Mouse (Mus musculus) forebrain, embryonic 14.5 days (tissue): ENCODE measurements around the gene Ifna5. TPM values are rescaled to one million over a fixed set of nuclear protein-coding genes. Genes with fewer than 3 reads are reported as not detected.
A peak's percentile ranks its signal among the peaks of the same experiment; 100 is the strongest.
"Not testable (repeated sequence)": the region's sequence is repeated elsewhere in the genome, so short reads cannot be mapped to it uniquely, and the experiment has no call there.

Experiments
- ATAC-seq: fragments of 200-750 bp; cut with Nextera tagmentation; 2 replicates; pipeline ENCODE4 v1.8.0; 2017; ENCODE audit warnings: mild to moderate bottlenecking, moderate library complexity
- DNase-seq: peaks from one replicate; pipeline ENCODE4 v3.0.0-alpha.2; 2015; ENCODE audit warnings: low spot score
- H3K27ac ChIP-seq: fragments of 300-500 bp; sonication (generic); 2 replicates; pipeline ENCODE4 v1.5.1; 2014; ENCODE audit warnings: low read depth, mild to moderate bottlenecking, control low read depth, low read length, moderate library complexity
- H3K27me3 ChIP-seq: fragments of 300-500 bp; sonication (generic); replicated peaks from 2 replicates; pipeline ENCODE4 v1.6.1; 2014; ENCODE audit warnings: low read length, control low read depth, mixed read lengths; ENCODE audit not compliant: control insufficient read depth, insufficient read depth
- H3K36me3 ChIP-seq: fragments of 300-500 bp; sonication (generic); 2 replicates; pipeline ENCODE4 v1.6.1; 2014; ENCODE audit warnings: low read length, control low read depth; ENCODE audit not compliant: control insufficient read depth, insufficient read depth
- H3K4me1 ChIP-seq: fragments of 300-500 bp; sonication (generic); 2 replicates; pipeline ENCODE4 v1.6.1; 2014; ENCODE audit warnings: antibody characterized with exemption, low read length, control low read depth; ENCODE audit not compliant: control insufficient read depth, insufficient read depth
- H3K4me2 ChIP-seq: fragments of 300-500 bp; sonication (generic); 2 replicates; pipeline ENCODE4 v1.6.1; 2014; ENCODE audit warnings: mild to moderate bottlenecking, control low read depth, low read length
- H3K4me3 ChIP-seq: fragments of 300-500 bp; sonication (generic); 2 replicates; pipeline ENCODE4 v1.5.1; 2014; ENCODE audit warnings: low read depth, low read length, control low read depth
- H3K9ac ChIP-seq: fragments of 300-500 bp; sonication (generic); 2 replicates; pipeline ENCODE4 v1.6.1; 2014; ENCODE audit warnings: mild to moderate bottlenecking, low read length, control low read depth, moderate library complexity
- H3K9me3 ChIP-seq: fragments of 300-500 bp; sonication (generic); replicated peaks from 2 replicates; pipeline ENCODE4 v1.6.1; 2016; ENCODE audit warnings: low read length, control low read depth, mixed read lengths; ENCODE audit not compliant: control insufficient read depth
- WGBS: fragments of 180-500 bp; shearing (Covaris S2); extraction: QIAGEN DNeasy Blood & Tissue Kit; methylation state at CpG from one replicate; pipeline ENCODE4 v1.1.7; 2014; 5-methylcytosine and 5-hydroxymethylcytosine counted together
- polyA plus RNA-seq: library from polyadenylated mRNA; unstranded; fragments of >200 nt; fragmentation: Nextera tagmentation; extraction: Ambion mirVana; gene quantifications from 2 replicates; pipeline ENCODE4 v1.2.1, GENCODE M21; 2014

Ifna5 gene
- polyA plus RNA-seq, 1 experiment from 2014 or later: not detected

- H3K36me3 ChIP-seq: no peaks in the 10 kb centered on the region
- ATAC-seq: no peak
- no peak within 1 kb of the TSS for H3K9ac ChIP-seq
- no peak within 1 kb of the TSS for H3K27ac ChIP-seq
- H3K27me3 ChIP-seq: no peaks in the 10 kb centered on the region
- WGBS: 66% methylated on average over 3 of the region's 3 CpGs
- no peaks in the 10 kb centered on the region for H3K9me3 ChIP-seq
- H3K4me1 ChIP-seq: no peaks in the 10 kb centered on the region
- H3K4me2 ChIP-seq: no peak within 1 kb of the TSS
- no peak for DNase-seq
- no peak within 1 kb of the TSS for H3K4me3 ChIP-seq
These were observed 19.4 kb upstream of the Ifna5 start, which contains the start of gene Ifna7 for GRCm38 (mm10) chr4:88815928-88816327. TSS of gene Ifna7 (plus strand) at chr4:88816228.

DNA sequence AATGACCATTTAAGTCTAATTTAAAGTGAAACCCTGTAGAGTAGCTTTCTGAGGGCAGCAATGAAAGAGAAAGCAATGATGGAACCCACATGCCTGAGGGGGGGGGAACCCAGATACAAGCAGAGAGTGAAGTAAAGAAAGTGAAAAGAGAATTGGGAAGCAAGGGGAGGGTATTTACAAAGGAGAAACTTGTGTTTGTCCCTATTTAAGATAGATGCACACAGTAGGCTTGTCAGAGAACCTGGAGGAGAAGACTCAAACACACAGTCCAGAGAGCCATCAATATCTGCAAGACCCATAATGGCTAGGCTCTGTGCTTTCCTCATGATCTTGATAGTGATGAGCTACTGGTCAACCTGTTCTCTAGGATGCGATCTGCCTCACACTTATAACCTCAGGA is 15.7 kb upstream of the Ifna5 start, which contains the start of gene Ifna11:
Gene Ifna11, plus strand, starts transcription at position 301 of the 400 bp plus-strand sequence.
- no peaks in the 10 kb centered on the region for H3K4me1 ChIP-seq
- no peak for ATAC-seq
- WGBS: 76% methylated on average over 1 of the region's 1 CpGs
- no peaks in the 10 kb centered on the region for H3K36me3 ChIP-seq
- H3K9ac ChIP-seq: no peak within 1 kb of the TSS
- no peak within 1 kb of the TSS for H3K4me2 ChIP-seq
- no peaks in the 10 kb centered on the region for H3K9me3 ChIP-seq
- no peak within 1 kb of the TSS for H3K27ac ChIP-seq
- H3K4me3 ChIP-seq: no peak within 1 kb of the TSS
- no peak for DNase-seq
- no peaks in the 10 kb centered on the region for H3K27me3 ChIP-seq

- Histone ChIP-seq H3K9me3 (no peaks in the 10 kb centered on the region), H3K4me2 (no peak overlapping the region), H3K27me3 (no peaks in the 10 kb centered on the region), H3K36me3 (no peaks in the 10 kb centered on the region), H3K9ac (no peak overlapping the region), H3K4me1 (no peaks in the 10 kb centered on the region), H3K4me3 (no peak overlapping the region), H3K27ac (no peak overlapping the region)
- peak; percentile 56 for DNase-seq
- ATAC-seq: no peak
- 18% methylated on average over 4 of the region's 4 CpGs for WGBS
These were observed 12.3 kb upstream of the Ifna5 start for GRCm38 (mm10) chr4:88822995-88823394.

- H3K4me2 ChIP-seq, H3K36me3 ChIP-seq, H3K4me3 ChIP-seq, DNase-seq, ATAC-seq, H3K9ac ChIP-seq, H3K27me3 ChIP-seq, H3K9me3 ChIP-seq, H3K27ac ChIP-seq, H3K4me1 ChIP-seq: not testable (repeated sequence)
These were observed 8.2 kb upstream of the Ifna5 start, which contains the start of gene Ifna6 for GRCm38 (mm10) chr4:88827116-88827515. TSS of gene Ifna6 (plus strand) at chr4:88827416.

DNA sequence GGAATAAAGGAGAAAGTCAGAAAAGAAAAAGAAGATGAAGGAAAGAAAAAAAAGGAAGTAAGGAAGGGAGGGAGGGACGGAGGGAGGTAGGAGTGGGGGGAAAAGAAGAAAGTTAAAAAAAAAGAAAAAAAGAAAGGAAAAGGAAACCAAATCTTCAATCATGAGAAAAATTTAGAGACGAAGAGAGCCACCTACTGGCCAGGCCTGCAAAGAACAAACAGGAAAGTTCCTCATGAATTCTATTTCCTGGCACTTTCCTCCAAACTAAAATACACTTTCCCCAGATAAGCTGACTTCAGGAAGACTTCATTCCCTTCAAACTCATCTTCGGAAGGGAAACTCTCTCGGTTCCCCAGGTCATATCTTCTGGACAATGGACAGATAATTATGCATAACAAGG is 4.8 kb upstream of the Ifna5 start:
- H3K9me3 ChIP-seq: no peaks in the 10 kb centered on the region
- ATAC-seq (no peak), DNase-seq (peak; percentile 48)
- no peaks in the 10 kb centered on the region for H3K27me3 ChIP-seq
- no peaks in the 10 kb centered on the region for H3K4me1 ChIP-seq
- H3K4me3 ChIP-seq: no peak overlapping the region
- H3K4me2 ChIP-seq: no peak overlapping the region
- no peak overlapping the region for H3K9ac ChIP-seq
- 23% methylated on average over 4 of the region's 4 CpGs for WGBS
- no peaks in the 10 kb centered on the region for H3K36me3 ChIP-seq
- no peak overlapping the region for H3K27ac ChIP-seq

GRCm38 (mm10) chr4:88838828-88839227 is 3.5 kb downstream of the Ifna5 start:
- 40% methylated on average over 3 of the region's 3 CpGs for WGBS
- Histone ChIP-seq H3K36me3 (no peaks in the 10 kb centered on the region), H3K9ac (no peak overlapping the region), H3K4me1 (no peaks in the 10 kb centered on the region), H3K4me2 (no peak overlapping the region), H3K9me3 (no peaks in the 10 kb centered on the region), H3K27me3 (no peaks in the 10 kb centered on the region), H3K4me3 (no peak overlapping the region), H3K27ac (no peak overlapping the region)
- ATAC-seq (no peak), DNase-seq (peak; percentile 19)

- Histone ChIP-seq H3K4me1 (no peaks in the 10 kb centered on the region), H3K27me3 (no peaks in the 10 kb centered on the region), H3K36me3 (no peaks in the 10 kb centered on the region), H3K27ac (no peak overlapping the region), H3K4me3 (no peak overlapping the region), H3K4me2 (no peak overlapping the region), H3K9ac (no peak overlapping the region), H3K9me3 (no peaks in the 10 kb centered on the region)
- WGBS: 70% methylated on average over 3 of the region's 3 CpGs
- no peak for ATAC-seq
- no peak for DNase-seq
These were observed 4.7 kb downstream of the Ifna5 start for GRCm38 (mm10) chr4:88840058-88840457.

GRCm38 (mm10) chr4:88841438-88841911 is 6.2 kb downstream of the Ifna5 start, which contains the start of gene Ifna4:
TSS of gene Ifna4 (plus strand) at chr4:88841861.
- no peak within 1 kb of the TSS for H3K4me2 ChIP-seq
- no peaks in the 10 kb centered on the region for H3K4me1 ChIP-seq
- ATAC-seq (no peak), DNase-seq (no peak)
- WGBS: 35% methylated on average over 2 of the region's 2 CpGs
- no peak within 1 kb of the TSS for H3K9ac ChIP-seq
- H3K9me3 ChIP-seq: no peaks in the 10 kb centered on the region
- H3K27me3 ChIP-seq: no peaks in the 10 kb centered on the region
- H3K4me3 ChIP-seq: no peak within 1 kb of the TSS
- H3K27ac ChIP-seq: no peak within 1 kb of the TSS
- no peaks in the 10 kb centered on the region for H3K36me3 ChIP-seq

- H3K4me1 ChIP-seq: no peaks in the 10 kb centered on the region
- H3K9ac ChIP-seq: no peak overlapping the region
- no peaks in the 10 kb centered on the region for H3K9me3 ChIP-seq
- WGBS: 55% methylated on average over 2 of the region's 2 CpGs
- no peaks in the 10 kb centered on the region for H3K27me3 ChIP-seq
- no peak overlapping the region for H3K27ac ChIP-seq
- no peak overlapping the region for H3K4me2 ChIP-seq
- no peak overlapping the region for H3K4me3 ChIP-seq
- ATAC-seq (no peak), DNase-seq (no peak)
- H3K36me3 ChIP-seq: no peaks in the 10 kb centered on the region
These were observed 10.0 kb downstream of the Ifna5 start for GRCm38 (mm10) chr4:88845334-88845733.
